Mouse (Mus musculus) olfactory bulb, adult 2 months (tissue): Measurements from ENCODE around the gene Pou4f1. TPM values are rescaled to one million over a fixed set of nuclear protein-coding genes. Genes with fewer than 3 reads are reported as not detected.

Source experiments
- H3K27ac ChIP-seq: fragments of 200-500 bp; 2 replicates; pipeline ENCODE4 v1.5.1; 2012; ENCODE audit warnings: low read depth, low read length; ENCODE audit not compliant: insufficient read depth
- H3K4me1 ChIP-seq: fragments of 200-500 bp; 2 replicates; pipeline ENCODE4 v1.6.1; 2012; ENCODE audit warnings: low read length; ENCODE audit not compliant: control insufficient read depth, insufficient read depth
- H3K4me3 ChIP-seq: fragments of 200-500 bp; 2 replicates; pipeline ENCODE4 v1.5.1; 2012; ENCODE audit warnings: mild to moderate bottlenecking, low read depth, low read length, moderate library complexity; ENCODE audit not compliant: insufficient read depth
- CTCF ChIP-seq: fragments of 200-500 bp; IDR thresholded peaks from 2 replicates; pipeline ENCODE4 v1.5.1; 2012; ENCODE audit warnings: low read depth, mild to moderate bottlenecking, low read length, moderate library complexity; ENCODE audit not compliant: insufficient read depth
- POLR2A ChIP-seq: fragments of 200-500 bp; IDR thresholded peaks from 2 replicates; pipeline ENCODE4 v1.6.1; 2012; ENCODE audit warnings: mild to moderate bottlenecking, low read depth, low read length, moderate library complexity; ENCODE audit not compliant: insufficient read depth
- WGBS: fragments of 180-500 bp; shearing (Covaris S2); methylation state at CpG from one replicate; pipeline ENCODE4 v1.1.7; 2018; 5-methylcytosine and 5-hydroxymethylcytosine counted together
- polyA plus RNA-seq: library from polyadenylated mRNA; stranded (reverse); fragments of >200 nt; gene quantifications from 2 replicates; pipeline ENCODE4 v1.2.4, GENCODE M21; 2012; ENCODE audit warnings: low replicate concordance; ENCODE audit not compliant: missing spikeins, insufficient read depth, insufficient read length

Gene Pou4f1
- polyA plus RNA-seq, 1 experiment: not detected

- 5% methylated on average over 19 of the region's 19 CpGs for WGBS
- no peak overlapping the region for H3K4me3 ChIP-seq
- no peaks in the 10 kb centered on the region; the same call in 1 of the 2 replicates for H3K4me1 ChIP-seq
- TF ChIP-seq POLR2A (no peak), CTCF (no peak)
- no peak overlapping the region for H3K27ac ChIP-seq
Observed at GRCm38 (mm10) chr14:104458728-104459512, 8.9 kb downstream of the Pou4f1 start.

DNA sequence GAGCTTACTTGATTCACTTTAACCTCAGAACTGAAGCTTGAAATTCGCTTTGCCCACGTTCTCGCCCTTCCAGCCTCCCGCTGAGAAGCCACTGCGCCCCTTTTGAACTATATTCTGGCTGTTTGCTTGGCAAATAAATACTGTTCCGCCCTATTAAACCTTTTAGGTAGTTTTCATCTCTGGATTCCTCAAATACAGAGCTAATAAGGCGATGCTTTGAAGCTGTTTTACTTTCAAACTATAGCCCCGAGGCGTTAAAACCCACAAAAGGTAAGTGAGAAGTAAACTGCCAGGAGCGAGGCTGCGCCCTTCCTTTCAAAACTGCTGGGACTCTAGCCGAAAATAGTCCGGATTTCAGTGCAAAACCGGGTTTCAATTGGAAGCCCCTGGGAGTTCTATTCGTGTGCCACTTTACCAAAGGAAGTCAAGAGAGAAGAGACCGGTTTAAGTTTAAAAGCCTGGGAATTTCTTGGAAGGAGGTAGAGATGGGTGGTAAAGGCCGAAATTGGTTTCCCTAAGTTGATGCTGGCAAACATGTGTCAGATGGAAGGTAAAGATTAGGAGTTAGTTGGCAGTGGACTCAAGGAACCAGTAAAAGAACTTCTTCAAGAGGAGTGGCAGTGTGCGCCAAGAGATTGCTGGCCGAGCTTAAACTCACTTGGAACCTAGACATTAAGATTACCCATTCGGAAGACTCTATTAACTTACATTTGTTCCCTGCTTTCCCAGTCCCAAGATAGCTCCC is 9.7 kb downstream of the Pou4f1 start:
- Histone ChIP-seq H3K4me3 (no peak overlapping the region), H3K27ac (no peak overlapping the region), H3K4me1 (no peaks in the 10 kb centered on the region; the same call in 1 of the 2 replicates)
- TF ChIP-seq CTCF (no peak), POLR2A (no peak)
- 5% methylated on average over 20 of the region's 20 CpGs for WGBS

DNA sequence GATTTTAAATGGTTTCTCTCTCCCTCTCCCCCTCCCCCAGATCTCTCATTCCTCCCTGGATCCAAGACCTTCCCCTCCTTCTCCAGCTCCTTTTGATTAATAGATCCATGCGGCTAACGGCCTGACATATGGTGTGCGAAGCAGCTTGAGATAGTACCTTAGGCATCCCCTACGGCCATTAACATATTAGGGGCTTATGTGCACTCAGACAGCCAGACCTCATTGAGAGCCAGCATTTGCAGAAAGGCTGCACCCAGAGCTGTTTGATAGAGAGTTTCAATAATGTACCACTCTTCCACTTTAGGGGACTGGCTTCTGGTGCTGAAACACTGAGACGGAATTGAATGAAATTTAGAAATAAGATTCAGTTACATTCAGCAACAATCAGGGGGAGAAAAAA is 10.8 kb downstream of the Pou4f1 start:
- H3K4me3 ChIP-seq: no peak overlapping the region
- H3K27ac ChIP-seq: no peak overlapping the region
- H3K4me1 ChIP-seq: no peaks in the 10 kb centered on the region; the same call in 1 of the 2 replicates
- TF ChIP-seq POLR2A (no peak), CTCF (no peak)
- 8% methylated on average over 5 of the region's 5 CpGs for WGBS

- no peak overlapping the region for H3K4me3 ChIP-seq
- H3K4me1 ChIP-seq: no peaks in the 10 kb centered on the region
- 28% methylated on average over 4 of the region's 4 CpGs for WGBS
- TF ChIP-seq POLR2A (no peak), CTCF (no peak)
- H3K27ac ChIP-seq: no peak overlapping the region
Observed at GRCm38 (mm10) chr14:104453824-104454223, 14.0 kb downstream of the Pou4f1 start.

DNA sequence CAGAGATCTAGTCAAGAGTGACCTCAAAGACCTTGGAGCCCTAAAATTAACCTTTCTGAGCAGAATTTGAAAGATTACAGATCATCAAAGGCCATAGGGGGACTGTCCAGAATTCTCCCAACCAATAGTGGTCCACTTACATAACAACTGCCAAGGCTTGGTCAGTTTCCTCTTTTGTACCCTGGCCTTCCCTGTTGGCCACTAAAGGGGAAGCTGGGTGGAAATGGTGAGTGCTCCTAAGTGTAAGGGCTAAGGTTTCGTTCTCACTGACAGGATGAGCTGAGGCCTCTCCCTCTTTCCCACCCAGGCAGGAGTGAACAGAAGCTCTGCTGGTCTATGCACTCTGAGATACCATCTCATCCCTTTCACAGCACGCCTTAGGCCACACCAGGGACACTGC is 33.5 kb downstream of the Pou4f1 start:
- Histone ChIP-seq H3K27ac (no peak overlapping the region), H3K4me3 (no peak overlapping the region), H3K4me1 (no peaks in the 10 kb centered on the region)
- TF ChIP-seq POLR2A: no peak
- WGBS: 86% methylated on average over 2 of the region's 2 CpGs

GRCm38 (mm10) chr14:104430819-104431218 is 37.0 kb downstream of the Pou4f1 start:
- H3K4me3 ChIP-seq: no peak overlapping the region
- H3K27ac ChIP-seq: no peak overlapping the region
- no peaks in the 10 kb centered on the region for H3K4me1 ChIP-seq
- WGBS: 90% methylated on average over 4 of the region's 4 CpGs
- no peak for TF ChIP-seq CTCF
- TF ChIP-seq POLR2A: no peak

DNA sequence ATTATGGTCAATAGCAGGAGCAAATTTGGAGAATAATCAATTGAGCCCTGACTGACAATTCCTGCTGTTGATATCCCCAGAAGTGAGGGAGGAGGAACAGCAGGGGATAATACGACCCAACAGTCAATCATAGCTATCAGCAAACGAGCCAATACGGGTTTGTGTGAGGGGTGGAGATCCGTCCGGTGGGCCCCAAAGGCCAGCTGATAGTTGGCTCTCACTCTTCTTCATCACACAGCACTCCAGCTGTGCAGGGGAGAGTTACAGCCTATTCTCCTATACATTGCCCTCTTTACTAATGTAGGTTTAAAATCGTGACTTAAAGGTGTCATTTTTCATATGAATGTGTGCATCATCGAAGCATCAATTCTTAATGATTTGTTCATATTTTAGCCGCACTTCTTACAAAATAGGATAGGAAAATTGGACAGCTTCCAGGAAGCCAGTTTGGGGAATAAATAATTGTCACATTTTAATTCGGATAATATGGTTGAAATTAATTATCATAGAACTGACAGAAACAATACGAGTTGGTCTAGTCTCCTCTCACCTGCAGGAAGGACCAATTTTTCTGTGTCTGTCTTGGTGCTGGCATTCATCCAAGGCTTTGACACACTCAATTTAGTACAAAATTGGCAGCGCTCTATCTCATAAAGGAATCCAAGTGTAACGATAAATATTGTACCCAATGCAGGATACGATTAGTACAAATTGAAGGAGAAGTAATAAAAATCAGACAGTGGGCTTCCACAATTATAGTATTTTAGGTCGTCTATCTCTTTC is 43.9 kb downstream of the Pou4f1 start:
- Histone ChIP-seq H3K4me1 (no peaks in the 10 kb centered on the region), H3K27ac (no peak overlapping the region), H3K4me3 (no peak overlapping the region)
- TF ChIP-seq CTCF: no peak
- TF ChIP-seq POLR2A: no peak
- 49% methylated on average over 14 of the region's 14 CpGs for WGBS

Other genes with a start within 250 kb of the Pou4f1 start
- not detected in 2 replicates for gene Rnf219, start 54.6 kb upstream of the Pou4f1 start, polyA plus RNA-seq